Mouse (Mus musculus): ENCODE results near the gene Hist2h3b.

Gene Hist2h3b

GRCm38 (mm10) chr3:96299562-96299961, 31.1 kb downstream of the Hist2h3b start:
- DNase-seq (ENCODE audit: low spot score) = no peak

DNA sequence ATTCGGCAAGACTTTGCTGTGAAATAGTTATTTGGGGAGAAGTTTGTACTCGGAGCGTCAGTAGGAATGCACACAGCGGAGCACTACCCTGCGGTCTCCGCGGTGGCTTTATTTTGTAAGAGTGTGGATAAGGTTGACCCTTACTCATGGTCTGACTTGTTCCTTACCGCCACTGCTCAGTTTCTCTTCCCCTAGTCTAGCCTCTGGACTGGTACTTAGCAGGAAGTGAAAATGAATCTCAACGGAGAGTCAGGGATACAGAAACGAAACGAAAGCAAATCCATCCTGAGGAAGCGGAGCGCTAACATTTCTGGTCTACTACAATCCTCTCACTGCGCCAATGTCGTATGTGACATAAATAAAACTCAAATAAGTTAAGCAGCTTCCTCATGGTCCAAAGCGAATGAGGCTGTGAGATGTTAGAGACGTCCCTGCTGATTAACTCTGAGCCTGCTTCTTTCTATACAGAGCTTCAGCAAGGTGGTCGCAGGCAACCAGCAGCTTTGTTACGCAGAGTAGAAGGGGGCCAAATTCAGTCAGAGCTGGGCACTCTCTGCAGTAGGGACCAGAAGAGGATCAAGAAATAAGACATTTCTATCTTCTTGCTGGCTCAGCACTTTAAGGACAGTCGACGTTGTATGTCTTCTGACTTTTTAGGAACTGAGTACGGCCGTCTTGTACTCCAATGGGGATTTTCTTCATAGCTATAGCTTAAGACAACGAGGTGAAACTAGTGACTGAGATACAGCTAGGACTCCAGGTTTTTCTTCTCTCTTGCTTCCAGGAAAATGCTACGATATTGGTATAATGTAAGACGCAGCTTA, 32.5 kb downstream of the Hist2h3b start:
- no peak for DNase-seq (ENCODE audit: low spot score)

DNA sequence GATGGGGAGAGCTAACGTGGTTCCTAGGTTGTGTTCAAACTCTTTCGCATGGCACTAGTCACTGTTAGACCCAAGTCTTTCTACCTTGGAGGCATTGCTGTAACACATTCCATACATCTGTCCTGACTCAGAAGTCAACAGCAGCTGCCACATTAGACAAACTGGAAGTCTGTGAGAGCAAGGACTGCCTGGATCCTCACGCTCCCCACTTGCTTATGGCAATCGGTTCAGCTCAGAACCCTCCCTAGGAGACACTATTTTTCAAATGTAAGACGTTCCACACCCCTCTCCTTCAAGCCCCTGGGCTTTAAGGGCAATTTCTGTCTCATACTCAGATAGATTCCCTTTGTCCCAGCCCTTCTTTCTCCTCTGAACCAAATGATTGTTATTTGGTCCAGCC, 33.6 kb downstream of the Hist2h3b start:
- no peak for DNase-seq (ENCODE audit: low spot score)

DNA sequence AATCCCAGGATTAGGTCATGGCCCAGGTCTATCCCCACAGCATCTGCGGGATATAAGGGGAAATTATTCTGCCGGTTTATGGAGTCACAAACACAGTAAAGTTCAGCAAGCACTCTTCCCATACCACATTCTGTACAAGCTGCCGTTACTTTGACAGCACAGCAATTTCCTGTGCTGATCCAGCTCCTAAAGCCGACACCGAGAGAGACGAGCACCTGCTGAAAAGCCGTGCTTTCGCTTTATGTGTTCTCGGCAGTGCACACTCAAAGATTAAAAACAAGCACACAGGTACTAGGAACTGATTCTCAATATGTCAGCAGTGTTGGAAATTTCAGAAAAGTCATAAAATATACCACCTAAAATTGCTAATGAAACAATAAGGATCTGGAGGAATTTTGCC, 38.1 kb downstream of the Hist2h3b start:
- DNase-seq (ENCODE audit: low spot score) = no peak

GRCm38 (mm10) chr3:96309441-96309840, 41.0 kb downstream of the Hist2h3b start:
- no peak for DNase-seq (ENCODE audit: low spot score)

GRCm38 (mm10) chr3:96312341-96313098, 44.1 kb downstream of the Hist2h3b start:
- DNase-seq (ENCODE audit: low spot score) = no peak
